Mouse (Mus musculus): ENCODE data around the gene Vamp2.
A peak's percentile ranks its signal among the peaks of the same experiment; 100 is the strongest.

The Vamp2 gene

DNA sequence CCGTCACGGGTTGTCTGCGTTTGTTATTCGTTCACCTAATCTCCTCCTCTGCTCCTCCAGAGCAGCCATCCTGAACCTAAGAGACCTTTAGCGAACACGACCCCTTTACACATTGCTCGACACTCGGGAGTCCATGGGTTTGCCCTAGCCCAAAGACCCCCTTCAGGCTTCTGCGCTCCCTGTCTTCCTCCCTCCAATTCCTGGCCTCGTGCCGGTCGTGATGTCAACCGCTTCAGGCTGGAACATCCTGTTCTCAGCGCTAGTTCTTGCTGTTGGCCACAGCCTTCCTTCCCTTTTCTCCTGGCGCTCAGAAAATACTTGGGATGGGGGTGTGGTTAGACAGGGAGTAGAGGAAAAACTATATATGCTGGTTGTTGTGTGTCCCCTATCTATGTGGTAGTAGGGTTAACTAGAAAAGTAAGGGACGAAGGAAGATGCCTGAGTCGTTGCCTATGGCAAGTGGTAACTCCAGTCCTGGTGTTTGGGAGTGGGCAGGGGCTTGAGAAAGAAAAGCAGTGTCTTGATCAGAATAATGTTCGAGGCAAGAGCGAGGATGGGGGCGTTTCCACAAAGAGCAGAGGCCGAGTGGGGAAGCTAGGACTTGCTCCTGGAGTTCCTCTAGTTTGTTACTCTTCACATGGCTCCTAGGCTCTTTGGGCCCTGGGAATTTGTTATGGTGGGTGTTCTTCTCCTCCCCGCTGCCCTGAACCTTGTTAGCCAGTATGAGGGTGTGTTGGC is 11.1 kb downstream of the Vamp2 start:
- DNase-seq (ENCODE audit: low spot score in 2 of 2) = peak; percentile 59 to 65

- DNase-seq (ENCODE audit: low spot score in 2 of 2) = peak; percentile 92 to 94
Measured at GRCm38 (mm10) chr11:69099915-69100345, 11.6 kb downstream of the Vamp2 start.

DNA sequence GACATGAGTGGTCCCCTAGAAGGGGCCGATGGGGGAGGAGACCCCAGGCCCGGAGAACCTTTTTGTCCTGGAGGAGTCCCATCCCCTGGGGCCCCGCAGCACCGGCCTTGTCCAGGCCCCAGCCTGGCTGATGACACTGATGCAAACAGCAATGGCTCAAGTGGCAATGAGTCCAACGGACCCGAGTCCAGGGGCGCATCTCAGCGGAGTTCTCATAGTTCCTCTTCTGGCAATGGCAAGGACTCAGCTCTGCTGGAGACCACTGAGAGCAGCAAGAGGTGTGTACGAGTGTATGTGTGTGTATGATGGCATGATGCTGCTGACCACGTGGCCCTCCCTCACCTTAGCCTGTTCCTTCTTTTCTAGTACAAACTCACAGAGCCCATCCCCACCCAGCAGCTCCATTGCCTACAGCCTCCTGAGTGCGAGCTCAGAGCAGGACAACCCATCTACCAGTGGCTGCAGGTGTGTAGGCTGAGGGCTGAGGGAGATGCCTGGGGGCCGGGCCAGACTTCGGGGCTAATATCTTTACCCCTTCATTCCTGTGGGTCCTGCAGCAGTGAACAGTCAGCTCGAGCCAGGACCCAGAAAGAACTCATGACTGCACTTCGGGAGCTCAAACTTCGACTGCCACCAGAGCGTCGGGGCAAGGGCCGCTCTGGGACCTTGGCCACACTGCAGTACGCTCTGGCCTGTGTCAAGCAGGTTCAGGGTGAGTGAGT is 12.5 kb downstream of the Vamp2 start:
- DNase-seq (ENCODE audit: low spot score in 2 of 2) = no peak

- DNase-seq (ENCODE audit: low spot score in 2 of 2) = no peak
Measured at GRCm38 (mm10) chr11:69101604-69102402, 13.5 kb downstream of the Vamp2 start.

GRCm38 (mm10) chr11:69102403-69102725 is 14.1 kb downstream of the Vamp2 start:
- peak in 1 of 2 experiments; percentile 35 for DNase-seq (ENCODE audit: low spot score in 2 of 2)

- DNase-seq (ENCODE audit: low spot score in 2 of 2) = no peak
Measured at GRCm38 (mm10) chr11:69103121-69103520, 14.8 kb downstream of the Vamp2 start.

GRCm38 (mm10) chr11:69103531-69104435 is 15.5 kb downstream of the Vamp2 start:
- DNase-seq (ENCODE audit: low spot score in 2 of 2) = no peak

DNA sequence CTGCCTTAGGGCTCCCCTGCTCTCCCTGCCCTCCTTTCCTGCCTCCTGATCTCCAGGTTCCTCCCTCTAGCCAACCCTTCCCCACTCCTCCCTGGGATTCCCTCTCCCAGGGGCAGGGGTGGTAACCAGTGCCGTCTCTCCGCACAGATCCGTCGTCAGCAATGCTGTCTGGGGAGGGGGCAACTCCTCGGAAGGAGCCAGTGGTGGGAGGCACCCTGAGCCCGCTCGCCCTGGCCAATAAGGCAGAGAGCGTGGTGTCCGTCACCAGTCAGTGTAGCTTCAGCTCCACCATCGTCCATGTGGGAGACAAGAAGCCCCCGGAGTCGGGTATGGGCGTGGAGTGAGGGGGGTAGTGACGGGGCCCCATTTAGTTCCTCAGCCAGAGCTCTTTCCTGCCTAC is 16.2 kb downstream of the Vamp2 start:
- DNase-seq (ENCODE audit: low spot score in 2 of 2) = no peak

GRCm38 (mm10) chr11:69105227-69105626 is 16.9 kb downstream of the Vamp2 start:
- DNase-seq (ENCODE audit: low spot score in 2 of 2) = no peak

- DNase-seq (ENCODE audit: low spot score in 2 of 2) = no peak
Measured at GRCm38 (mm10) chr11:69105796-69106195, 17.5 kb downstream of the Vamp2 start.

DNA sequence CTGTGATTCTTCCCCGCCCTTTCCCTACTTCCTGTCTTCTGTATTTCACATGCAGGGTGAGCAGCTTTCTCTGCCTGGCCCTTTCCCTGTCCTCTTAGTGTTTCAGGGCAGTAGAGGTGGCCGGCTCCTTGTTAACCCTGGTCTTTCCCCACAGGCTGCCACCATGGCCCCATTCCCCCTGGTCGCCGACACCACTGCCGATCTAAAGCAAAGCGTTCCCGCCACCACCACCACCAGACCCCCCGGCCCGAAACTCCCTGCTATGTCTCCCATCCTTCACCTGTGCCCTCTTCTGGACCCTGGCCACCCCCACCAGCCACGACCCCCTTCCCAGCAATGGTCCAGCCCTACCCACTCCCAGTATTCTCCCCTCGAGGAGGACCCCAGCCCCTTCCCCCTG is 18.0 kb downstream of the Vamp2 start:
- no peak for DNase-seq (ENCODE audit: low spot score in 2 of 2)

GRCm38 (mm10) chr11:69106842-69107241 is 18.6 kb downstream of the Vamp2 start:
- no peak for DNase-seq (ENCODE audit: low spot score in 2 of 2)

DNA sequence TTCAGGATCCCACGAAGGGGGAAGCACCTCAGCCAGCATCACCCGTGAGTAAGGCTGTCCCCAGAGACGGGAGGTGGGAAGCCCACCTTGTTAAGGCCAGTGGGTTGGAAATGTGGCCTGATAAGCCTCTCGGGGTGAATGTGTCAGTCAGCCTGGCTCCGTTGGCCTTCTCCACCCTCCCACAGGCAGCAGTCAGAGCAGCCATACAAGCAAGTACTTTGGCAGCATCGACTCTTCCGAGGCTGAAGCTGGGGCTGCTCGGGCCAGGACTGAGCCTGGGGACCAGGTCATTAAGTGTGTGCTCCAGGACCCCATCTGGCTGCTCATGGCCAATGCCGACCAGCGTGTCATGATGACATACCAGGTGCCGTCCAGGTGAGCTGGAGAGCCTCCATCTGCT is 19.4 kb downstream of the Vamp2 start:
- DNase-seq (ENCODE audit: low spot score in 2 of 2) = no peak

- no peak for DNase-seq (ENCODE audit: low spot score in 2 of 2)
Measured at GRCm38 (mm10) chr11:69108223-69108622, 19.9 kb downstream of the Vamp2 start.

- DNase-seq (ENCODE audit: low spot score in 2 of 2) = no peak
Measured at GRCm38 (mm10) chr11:69109032-69109900, 21.0 kb downstream of the Vamp2 start.

DNA sequence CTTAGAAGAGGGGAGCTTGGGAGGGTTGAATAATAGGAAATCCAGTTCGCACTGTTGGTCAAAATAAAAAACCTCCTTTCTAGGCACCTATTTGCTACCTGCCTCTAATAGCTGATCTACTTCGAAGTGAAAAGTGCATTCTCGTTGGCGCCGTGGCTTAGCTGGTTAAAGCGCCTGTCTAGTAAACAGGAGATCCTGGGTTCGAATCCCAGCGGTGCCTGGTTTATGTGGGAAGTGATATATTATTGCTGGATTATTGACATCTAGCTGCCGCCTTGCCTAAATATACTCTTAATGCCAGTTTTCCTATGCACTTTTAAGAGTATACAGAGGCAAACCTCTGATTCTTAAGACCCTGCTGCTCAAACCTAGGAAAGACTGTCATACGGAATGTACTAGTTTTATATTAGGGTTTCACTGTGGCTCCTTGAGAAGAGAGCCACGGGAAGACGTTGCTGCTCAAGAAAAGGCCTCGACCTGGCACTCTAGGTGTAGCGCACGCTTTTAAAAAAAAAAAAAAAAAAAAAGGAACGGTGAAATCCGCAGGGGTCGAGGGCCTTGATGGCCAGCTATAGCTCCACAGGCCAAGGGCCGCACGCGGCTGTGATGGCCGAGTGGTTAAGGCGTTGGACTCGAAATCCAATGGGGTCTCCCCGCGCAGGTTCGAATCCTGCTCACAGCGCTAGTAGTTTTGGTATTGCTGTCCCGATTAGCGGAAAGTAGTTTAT is 22.2 kb downstream of the Vamp2 start:
- DNase-seq (ENCODE audit: low spot score in 2 of 2) = peak; percentile 92

DNA sequence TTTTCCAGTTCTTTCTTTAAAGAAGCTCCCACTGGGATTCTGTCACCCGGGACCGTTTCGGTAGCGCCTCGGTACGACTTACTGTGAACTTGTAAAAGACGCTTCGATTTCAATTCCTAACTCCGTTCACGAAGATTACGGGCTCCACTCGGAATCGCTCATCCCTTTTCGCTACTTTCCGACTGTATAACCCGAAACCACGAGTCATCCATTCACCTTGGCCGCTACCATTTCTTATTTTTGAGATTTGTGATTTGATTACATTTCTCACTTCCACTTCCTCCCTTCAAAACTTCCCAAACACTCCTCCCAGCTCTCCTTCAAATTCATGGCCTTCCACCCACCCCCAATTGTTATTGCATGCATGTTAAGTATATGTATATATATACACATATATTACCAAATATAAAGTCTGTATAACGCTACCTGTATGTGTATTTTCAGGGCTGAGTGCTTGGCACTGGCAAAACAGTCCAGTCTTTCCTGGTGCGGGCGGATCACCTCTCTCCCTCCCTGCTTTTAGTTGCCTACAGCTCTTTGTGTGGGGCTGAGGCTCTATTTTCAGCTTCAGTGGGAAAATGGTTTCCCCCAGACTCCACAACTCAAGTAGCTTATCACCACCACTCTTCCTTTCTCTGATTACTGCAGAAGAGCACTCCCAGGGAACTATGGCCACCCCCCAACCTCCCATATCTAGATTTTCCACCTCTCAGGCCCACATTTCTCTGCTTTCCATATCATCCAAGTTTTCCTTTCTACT is 22.9 kb downstream of the Vamp2 start:
- DNase-seq (ENCODE audit: low spot score in 2 of 2) = no peak

DNA sequence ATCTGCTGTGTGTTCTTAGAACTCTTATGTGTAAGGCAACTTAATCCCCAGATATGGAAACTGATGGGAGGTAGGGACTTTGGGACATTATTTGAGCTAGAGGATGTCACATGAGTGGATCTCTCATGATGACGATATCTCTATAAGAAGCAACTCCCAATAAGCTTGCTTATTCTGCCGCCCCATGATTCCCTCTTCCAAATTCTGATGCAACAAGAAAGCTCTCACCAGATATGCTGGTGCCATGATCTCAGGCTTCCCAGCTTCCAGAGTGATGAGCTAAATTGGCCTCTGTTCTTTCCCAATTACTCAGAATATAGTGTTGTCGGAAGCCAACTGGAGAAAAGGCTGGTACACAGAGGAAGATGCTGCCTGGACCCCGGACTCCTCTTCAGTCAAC is 23.6 kb downstream of the Vamp2 start:
- no peak for DNase-seq (ENCODE audit: low spot score in 2 of 2)

DNA sequence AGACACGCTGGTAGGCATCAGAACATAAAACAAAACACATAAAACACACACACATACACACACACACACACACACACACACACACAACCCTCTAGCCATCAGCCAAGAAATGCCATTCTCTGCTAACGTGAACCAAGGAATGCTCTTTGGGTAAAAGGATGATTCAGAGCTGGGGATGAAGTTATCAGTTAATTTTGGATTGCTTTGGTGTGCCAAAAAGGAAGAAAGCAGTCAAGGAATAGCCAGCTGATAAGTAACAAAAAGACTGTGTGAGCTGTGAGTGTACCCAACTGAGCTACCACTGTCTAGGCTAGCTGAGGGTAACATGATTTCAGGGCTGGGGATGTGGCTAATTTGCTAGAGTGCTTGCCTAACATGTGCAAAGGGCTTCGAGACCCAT is 25.7 kb downstream of the Vamp2 start:
- DNase-seq (ENCODE audit: low spot score in 2 of 2) = no peak

Measured in right cerebral cortex, adult 2 months (tissue).